Mouse (Mus musculus) G1E (cell line): ENCODE data around the gene Cntrob. TPM values are rescaled to one million over a fixed set of nuclear protein-coding genes. Genes with fewer than 3 reads are reported as not detected.

Experiments used
- ATAC-seq: 2 replicates; pipeline ENCODE4 v1.8.0; 2016; ENCODE audit warnings: mild to moderate bottlenecking; ENCODE audit not compliant: insufficient number of reproducible peaks, poor library complexity, low FRiP score, severe bottlenecking; ENCODE audit errors: extremely low read depth
- DNase-seq: peaks from one replicate; pipeline ENCODE4 v3.0.0; 2012; ENCODE audit warnings: low spot score
- H3K27me3 ChIP-seq: 2 replicates; pipeline ENCODE4 v1.6.1; 2012; ENCODE audit warnings: mild to moderate bottlenecking, low read length, inconsistent platforms; ENCODE audit not compliant: insufficient read depth
- H3K36me3 ChIP-seq: replicated peaks from 2 replicates; pipeline ENCODE3; 2012; ENCODE audit warnings: mild to moderate bottlenecking, inconsistent platforms
- H3K4me1 ChIP-seq: 2 replicates; pipeline ENCODE4 v1.6.1; 2012; ENCODE audit warnings: low read depth, low read length, inconsistent platforms, mixed read lengths; ENCODE audit not compliant: insufficient read depth
- H3K4me3 ChIP-seq: 2 replicates; pipeline ENCODE4 v1.5.1; 2012; ENCODE audit warnings: low read depth, mild to moderate bottlenecking, inconsistent platforms, low read length, moderate library complexity, mixed read lengths
- H3K9me3 ChIP-seq: replicated peaks from 2 replicates; pipeline ENCODE4 v1.6.1; 2012; ENCODE audit warnings: inconsistent platforms
- CTCF ChIP-seq: IDR thresholded peaks from 2 replicates; pipeline ENCODE4 v1.5.1; 2012; ENCODE audit warnings: low read depth, low read length, inconsistent platforms, mixed read lengths
- GATA1 ChIP-seq: IDR thresholded peaks from 2 replicates; pipeline ENCODE4 v1.6.1; 2012; ENCODE audit warnings: borderline replicate concordance, low read length, inconsistent platforms, mixed read lengths
- GATA2 ChIP-seq: IDR thresholded peaks from 2 replicates; pipeline ENCODE4 v1.6.1; 2012; ENCODE audit warnings: low read depth, low read length, inconsistent platforms, borderline replicate concordance
- POLR2AphosphoS5 ChIP-seq: IDR thresholded peaks from 2 replicates; pipeline ENCODE4 v1.6.1; 2012; ENCODE audit warnings: low read depth, low read length, inconsistent platforms; ENCODE audit not compliant: insufficient replicate concordance
- TAL1 ChIP-seq: conservative IDR thresholded peaks from 2 replicates; pipeline ENCODE4 v1.6.1; 2012; ENCODE audit warnings: low read depth, low read length, inconsistent platforms, mixed read lengths
- polyA plus RNA-seq: library from polyadenylated mRNA; stranded (reverse); fragments of >175 nt; gene quantifications from 2 replicates; pipeline ENCODE4 v1.2.3, GENCODE M21; 2012
- total RNA-seq, 2 experiments: library from RNA; stranded (forward) in 1 of 2; stranded (reverse) in 1 of 2; fragments of 200-1000 nt in 1 of 2; fragments of >200 nt in 1 of 2; fragmentation: Nextera tagmentation in 1 of 2; gene quantifications; 2 replicates each; pipeline ENCODE4 v1.2.3; 2014 to 2017

Gene Cntrob
- total and polyA plus RNA-seq, 3 experiments = 26.0 to 30.8 (median 30.3) TPM

- H3K27me3 ChIP-seq = peaks cover 28% of the 10 kb centered on the region
- no peak for ATAC-seq
- DNase-seq = no peak
- H3K4me1 ChIP-seq = peaks cover 4% of the 10 kb centered on the region; the same call in 1 of the 2 replicates
- TF ChIP-seq POLR2AphosphoS5 (no peak), CTCF (no peak), GATA2 (no peak), TAL1 (no peak), GATA1 (no peak)
- no peak overlapping the region for H3K4me3 ChIP-seq
- H3K9me3 ChIP-seq = no peaks in the 10 kb centered on the region
- no peaks in the 10 kb centered on the region for H3K36me3 ChIP-seq
Measured at GRCm38 (mm10) chr11:69277267-69277666, 46.3 kb downstream of the Cntrob start.

- H3K9me3 ChIP-seq = no peaks in the 10 kb centered on the region
- no peaks in the 10 kb centered on the region for H3K36me3 ChIP-seq
- ATAC-seq = no peak
- H3K4me1 ChIP-seq = peaks cover 4% of the 10 kb centered on the region; the same call in 1 of the 2 replicates
- H3K4me3 ChIP-seq = no peak overlapping the region
- DNase-seq = no peak
- TF ChIP-seq GATA2 (no peak), POLR2AphosphoS5 (no peak), CTCF (no peak), TAL1 (no peak), GATA1 (no peak)
- peaks cover 32% of the 10 kb centered on the region for H3K27me3 ChIP-seq
Measured at GRCm38 (mm10) chr11:69276081-69276480, 47.5 kb downstream of the Cntrob start.

GRCm38 (mm10) chr11:69275650-69276049 is 47.9 kb downstream of the Cntrob start:
- ATAC-seq (no peak), DNase-seq (no peak)
- H3K4me3 ChIP-seq = no peak overlapping the region
- TF ChIP-seq TAL1 (no peak), GATA1 (no peak), POLR2AphosphoS5 (no peak), GATA2 (no peak)
- no peaks in the 10 kb centered on the region for H3K9me3 ChIP-seq
- peaks cover 4% of the 10 kb centered on the region; the same call in 1 of the 2 replicates for H3K4me1 ChIP-seq
- H3K27me3 ChIP-seq = peaks cover 31% of the 10 kb centered on the region
- H3K36me3 ChIP-seq = no peaks in the 10 kb centered on the region

GRCm38 (mm10) chr11:69272122-69272740 is 51.3 kb downstream of the Cntrob start:
- peaks cover 26% of the 10 kb centered on the region for H3K27me3 ChIP-seq
- ATAC-seq (no peak), DNase-seq (no peak)
- no peaks in the 10 kb centered on the region for H3K36me3 ChIP-seq
- peaks cover 14% of the 10 kb centered on the region for H3K4me1 ChIP-seq
- H3K9me3 ChIP-seq = no peaks in the 10 kb centered on the region
- TF ChIP-seq GATA1 = no peak
- TF ChIP-seq CTCF = peak; percentile 68
- no peak overlapping the region for H3K4me3 ChIP-seq

GRCm38 (mm10) chr11:69269575-69269974 is 54.0 kb downstream of the Cntrob start:
- TF ChIP-seq CTCF (no peak), POLR2AphosphoS5 (no peak), GATA2 (no peak), TAL1 (no peak), GATA1 (no peak)
- no peak for DNase-seq
- H3K9me3 ChIP-seq = no peaks in the 10 kb centered on the region
- ATAC-seq = no peak
- H3K4me1 ChIP-seq = peaks cover 19% of the 10 kb centered on the region
- peaks cover 18% of the 10 kb centered on the region for H3K27me3 ChIP-seq
- H3K36me3 ChIP-seq = no peaks in the 10 kb centered on the region
- no peak overlapping the region for H3K4me3 ChIP-seq

- H3K9me3 ChIP-seq = no peaks in the 10 kb centered on the region
- H3K4me3 ChIP-seq = no peak overlapping the region
- H3K4me1 ChIP-seq = peaks cover 23% of the 10 kb centered on the region
- DNase-seq = no peak
- peaks cover 22% of the 10 kb centered on the region for H3K27me3 ChIP-seq
- no peaks in the 10 kb centered on the region for H3K36me3 ChIP-seq
- ATAC-seq = no peak
- no peak for TF ChIP-seq CTCF
- TF ChIP-seq TAL1 = no peak
- TF ChIP-seq GATA1 = no peak
- TF ChIP-seq GATA2 = no peak
- TF ChIP-seq POLR2AphosphoS5 = no peak
Measured at GRCm38 (mm10) chr11:69268100-69268499, 55.5 kb downstream of the Cntrob start.
